Mouse (Mus musculus): ENCODE data around the gene Rrp36. TPM values are rescaled to one million over a fixed set of nuclear protein-coding genes. Genes with fewer than 3 reads are reported as not detected.

Rrp36 gene
- polyA plus RNA-seq, 1 experiment from 2014 or later: 35.2 TPM

DNA sequence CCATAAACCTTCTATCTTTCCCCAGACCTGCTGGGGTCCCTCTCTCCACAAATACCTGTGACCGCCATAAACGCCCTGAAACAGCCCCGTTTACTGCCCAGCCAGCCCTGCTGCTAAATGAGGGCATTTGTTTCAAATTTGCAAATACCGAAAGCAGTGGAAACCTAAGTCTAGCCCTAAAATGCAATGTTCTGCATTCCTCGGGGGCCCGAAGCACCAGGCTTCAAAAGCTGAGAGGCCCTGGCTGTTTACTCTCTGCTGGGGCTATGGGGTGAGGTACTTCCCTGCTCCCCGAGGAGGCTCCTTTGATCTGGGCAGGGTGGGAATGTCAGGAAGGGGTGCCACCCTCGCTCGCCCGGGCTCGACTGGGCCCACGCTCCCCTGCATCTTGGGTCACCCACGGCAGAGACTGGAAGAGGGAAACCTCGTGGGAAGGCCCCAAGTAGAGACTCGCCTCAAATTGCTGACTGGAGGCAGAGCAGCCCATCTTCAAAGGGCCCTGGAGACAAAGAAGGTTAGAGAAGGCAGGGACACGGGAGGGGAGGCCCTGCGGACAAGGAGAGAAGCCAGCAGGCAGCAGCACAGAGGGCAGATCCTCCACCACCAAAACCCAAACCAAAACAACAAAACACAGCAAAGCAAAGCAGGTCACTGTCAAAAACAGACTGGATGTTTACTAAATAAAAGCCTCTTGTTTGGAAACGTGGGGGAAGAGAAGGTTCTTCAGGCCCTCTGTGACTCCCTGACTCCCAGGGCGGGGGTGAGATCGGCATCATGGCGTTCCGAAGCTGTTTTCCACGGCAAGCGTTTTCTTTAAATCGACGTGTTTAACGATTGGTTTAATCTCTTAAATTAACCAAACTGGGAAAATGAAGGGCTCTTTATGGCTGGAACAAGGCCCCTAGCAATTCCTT lies 55.1 kb downstream of the Rrp36 start:
- Histone ChIP-seq H3K9ac (replicated peaks; ENCODE audit: low read depth) (peak overlapping the region; percentile 16), H3K27me3 (replicated peaks; ENCODE audit: insufficient read depth, low read length) (no peaks in the 10 kb centered on the region), H3K4me1 (ENCODE audit: insufficient read depth, low read depth, low read length) (peaks cover 71% of the 10 kb centered on the region), H3K4me2 (replicated peaks; ENCODE audit: low read depth, low read length) (peak overlapping the region; percentile 25), H3K4me3 (ENCODE audit: low read depth, low read length) (no peak overlapping the region), H3K27ac (ENCODE audit: low read length) (peak overlapping the region; percentile 84), H3K36me3 (ENCODE audit: insufficient read depth, low read length) (no peaks in the 10 kb centered on the region), H3K9me3 (ENCODE audit: low read length) (no peaks in the 10 kb centered on the region)
- ATAC-seq (peak; percentile 57), DNase-seq (ENCODE audit: low spot score) (peak; percentile 48)
- TF ChIP-seq EP300 (IDR thresholded peaks at IDR 0.05) (no peak), CTCF (IDR thresholded peaks at IDR 0.05) (no peak)
- WGBS: 16% methylated on average over 27 of the region's 27 CpGs

DNA sequence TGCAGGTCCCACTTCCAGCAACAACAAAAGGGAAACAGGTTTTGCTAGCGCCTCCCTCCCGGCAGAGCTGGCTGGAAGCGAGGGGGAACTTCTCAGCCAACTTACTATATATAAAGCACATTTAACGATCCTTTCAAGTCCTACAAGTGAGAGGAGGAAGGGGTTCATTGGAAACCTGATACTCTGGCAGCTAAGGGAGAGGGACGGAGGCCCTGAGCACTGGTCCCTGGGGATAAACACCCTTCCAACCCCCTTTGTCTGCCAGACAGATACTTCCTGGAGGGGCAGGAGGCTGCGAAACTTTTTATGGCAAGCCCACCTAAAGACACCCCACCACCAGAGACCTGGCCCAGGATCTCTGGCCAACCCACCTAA lies 55.8 kb downstream of the Rrp36 start:
- no peaks in the 10 kb centered on the region for H3K36me3 ChIP-seq (ENCODE audit: insufficient read depth, low read length)
- peak overlapping the region; percentile 16 for H3K9ac ChIP-seq (replicated peaks; ENCODE audit: low read depth)
- no peak for DNase-seq (ENCODE audit: low spot score)
- H3K4me2 ChIP-seq (replicated peaks; ENCODE audit: low read depth, low read length): peak overlapping the region; percentile 25
- no peak for ATAC-seq
- H3K4me3 ChIP-seq (ENCODE audit: low read depth, low read length): no peak overlapping the region
- no peaks in the 10 kb centered on the region for H3K9me3 ChIP-seq (ENCODE audit: low read length)
- peaks cover 70% of the 10 kb centered on the region for H3K4me1 ChIP-seq (ENCODE audit: insufficient read depth, low read depth, low read length)
- no peak for TF ChIP-seq EP300 (IDR thresholded peaks at IDR 0.05)
- TF ChIP-seq CTCF (IDR thresholded peaks at IDR 0.05): no peak
- no peaks in the 10 kb centered on the region for H3K27me3 ChIP-seq (replicated peaks; ENCODE audit: insufficient read depth, low read length)
- peak overlapping the region; percentile 84 for H3K27ac ChIP-seq (ENCODE audit: low read length)
- WGBS: 6% methylated on average over 6 of the region's 6 CpGs

DNA sequence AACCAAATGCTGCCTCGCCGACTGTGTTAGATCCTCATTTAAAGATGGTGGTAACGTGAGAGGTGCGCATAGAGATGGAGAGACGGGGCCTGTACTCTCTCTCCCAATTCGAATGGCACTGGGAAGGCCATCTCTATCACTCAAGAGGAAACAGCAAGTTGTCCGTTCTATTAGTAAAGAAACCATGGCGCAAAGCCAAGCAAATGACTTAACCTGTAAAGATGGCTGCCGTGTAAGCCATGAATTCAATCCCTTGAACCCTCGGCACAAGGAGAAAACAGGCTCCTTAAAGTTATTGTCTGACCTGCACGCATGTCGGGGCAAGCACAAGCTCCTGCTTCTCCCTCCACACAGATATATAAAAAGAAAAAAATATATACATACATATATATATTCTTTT lies 56.4 kb downstream of the Rrp36 start:
- H3K9me3 ChIP-seq (ENCODE audit: low read length): no peaks in the 10 kb centered on the region
- H3K4me2 ChIP-seq (replicated peaks; ENCODE audit: low read depth, low read length): peak overlapping the region; percentile 25; the same call in 1 of the 2 replicates
- peak overlapping the region; percentile 84 for H3K27ac ChIP-seq (ENCODE audit: low read length)
- H3K4me1 ChIP-seq (ENCODE audit: insufficient read depth, low read depth, low read length): peaks cover 68% of the 10 kb centered on the region
- TF ChIP-seq CTCF (IDR thresholded peaks at IDR 0.05) (no peak), EP300 (IDR thresholded peaks at IDR 0.05) (no peak)
- H3K9ac ChIP-seq (replicated peaks; ENCODE audit: low read depth): no peak overlapping the region
- H3K4me3 ChIP-seq (ENCODE audit: low read depth, low read length): no peak overlapping the region
- H3K36me3 ChIP-seq (ENCODE audit: insufficient read depth, low read length): no peaks in the 10 kb centered on the region
- no peaks in the 10 kb centered on the region for H3K27me3 ChIP-seq (replicated peaks; ENCODE audit: insufficient read depth, low read length)
- 45% methylated on average over 12 of the region's 12 CpGs for WGBS
- DNase-seq (ENCODE audit: low spot score): no peak
- no peak for ATAC-seq

Other genes with a start within 250 kb of the Rrp36 start
- gene Crip3, start 245.4 kb downstream of the Rrp36 start, polyA plus RNA-seq (2015; fragmentation: Nextera tagmentation; extraction: Ambion mirVana): 0.76 and 0.81 TPM in 2 replicates
- gene Slc22a7, start 235.9 kb downstream of the Rrp36 start, polyA plus RNA-seq (2015; fragmentation: Nextera tagmentation; extraction: Ambion mirVana): not detected in 2 replicates
- gene Ttbk1, start 186.7 kb downstream of the Rrp36 start, polyA plus RNA-seq (2015; fragmentation: Nextera tagmentation; extraction: Ambion mirVana): 0.04 TPM in 1 of 2 replicates, not detected in the other
- 2.8 and 4.2 TPM in 2 replicates for gene Dnph1, start 177.6 kb downstream of the Rrp36 start, polyA plus RNA-seq (2015; fragmentation: Nextera tagmentation; extraction: Ambion mirVana)
- gene Cul9, start 128.0 kb downstream of the Rrp36 start, polyA plus RNA-seq (2015; fragmentation: Nextera tagmentation; extraction: Ambion mirVana): 3.5 and 3.8 TPM in 2 replicates
- gene Srf, start 118.2 kb downstream of the Rrp36 start, polyA plus RNA-seq (2015; fragmentation: Nextera tagmentation; extraction: Ambion mirVana): 5.1 and 5.6 TPM in 2 replicates
- 73.2 and 75.8 TPM in 2 replicates for gene Ptk7, start 44.8 kb downstream of the Rrp36 start, polyA plus RNA-seq (2015; fragmentation: Nextera tagmentation; extraction: Ambion mirVana)
- gene Klc4, start 28.3 kb downstream of the Rrp36 start, polyA plus RNA-seq (2015; fragmentation: Nextera tagmentation; extraction: Ambion mirVana): 36.5 and 38.4 TPM in 2 replicates
- gene Mrpl2, start 28.1 kb downstream of the Rrp36 start, polyA plus RNA-seq (2015; fragmentation: Nextera tagmentation; extraction: Ambion mirVana): 69.2 and 88.6 TPM in 2 replicates
- 21.8 and 22.1 TPM in 2 replicates for gene Cul7, start 24.0 kb downstream of the Rrp36 start, polyA plus RNA-seq (2015; fragmentation: Nextera tagmentation; extraction: Ambion mirVana)
- gene Mea1, start 4.4 kb upstream of the Rrp36 start, polyA plus RNA-seq (2015; fragmentation: Nextera tagmentation; extraction: Ambion mirVana): 113 and 114 TPM in 2 replicates
- gene Klhdc3, start 6.6 kb upstream of the Rrp36 start, polyA plus RNA-seq (2015; fragmentation: Nextera tagmentation; extraction: Ambion mirVana): 96.7 and 111 TPM in 2 replicates
- gene Ppp2r5d, start 30.8 kb upstream of the Rrp36 start, polyA plus RNA-seq (2015; fragmentation: Nextera tagmentation; extraction: Ambion mirVana): 31.7 and 31.8 TPM in 2 replicates
- 18.5 and 23.4 TPM in 2 replicates for gene Pex6, start 37.1 kb upstream of the Rrp36 start, polyA plus RNA-seq (2015; fragmentation: Nextera tagmentation; extraction: Ambion mirVana)
- 13.0 and 14.9 TPM in 2 replicates for gene Gnmt, start 54.8 kb upstream of the Rrp36 start, polyA plus RNA-seq (2015; fragmentation: Nextera tagmentation; extraction: Ambion mirVana)
- 44.1 and 47.0 TPM in 2 replicates for gene Cnpy3, start 77.9 kb upstream of the Rrp36 start, polyA plus RNA-seq (2015; fragmentation: Nextera tagmentation; extraction: Ambion mirVana)
- gene Ptcra, start 89.4 kb upstream of the Rrp36 start, polyA plus RNA-seq (2015; fragmentation: Nextera tagmentation; extraction: Ambion mirVana): 0.14 TPM in 1 of 2 replicates, not detected in the other
- 73.9 and 80.1 TPM in 2 replicates for gene 2310039H08Rik, start 98.3 kb upstream of the Rrp36 start, polyA plus RNA-seq (2015; fragmentation: Nextera tagmentation; extraction: Ambion mirVana)
- 83.2 and 83.7 TPM in 2 replicates for gene Rpl7l1, start 108.3 kb upstream of the Rrp36 start, polyA plus RNA-seq (2015; fragmentation: Nextera tagmentation; extraction: Ambion mirVana)
- gene Bicral, start 184.1 kb upstream of the Rrp36 start, polyA plus RNA-seq (2015; fragmentation: Nextera tagmentation; extraction: Ambion mirVana): 3.0 and 3.4 TPM in 2 replicates
- gene Tbcc, start 216.3 kb upstream of the Rrp36 start, polyA plus RNA-seq (2015; fragmentation: Nextera tagmentation; extraction: Ambion mirVana): 47.7 and 51.0 TPM in 2 replicates
- not detected in 2 replicates for gene Prph2, start 236.1 kb upstream of the Rrp36 start, polyA plus RNA-seq (2015; fragmentation: Nextera tagmentation; extraction: Ambion mirVana)

All from lung, postnatal 0 days (tissue).